Mouse (Mus musculus): ENCODE measurements around the gene Rif1. TPM values are rescaled to one million over a fixed set of nuclear protein-coding genes. Genes with fewer than 3 reads are reported as not detected.
"Not testable (repeated sequence)": the region's sequence is repeated elsewhere in the genome, so short reads cannot be mapped to it uniquely, and the experiment has no call there.

Rif1 gene
- total RNA-seq, 2 experiments from 2014 or later: 23.6 to 32.5 TPM

DNA sequence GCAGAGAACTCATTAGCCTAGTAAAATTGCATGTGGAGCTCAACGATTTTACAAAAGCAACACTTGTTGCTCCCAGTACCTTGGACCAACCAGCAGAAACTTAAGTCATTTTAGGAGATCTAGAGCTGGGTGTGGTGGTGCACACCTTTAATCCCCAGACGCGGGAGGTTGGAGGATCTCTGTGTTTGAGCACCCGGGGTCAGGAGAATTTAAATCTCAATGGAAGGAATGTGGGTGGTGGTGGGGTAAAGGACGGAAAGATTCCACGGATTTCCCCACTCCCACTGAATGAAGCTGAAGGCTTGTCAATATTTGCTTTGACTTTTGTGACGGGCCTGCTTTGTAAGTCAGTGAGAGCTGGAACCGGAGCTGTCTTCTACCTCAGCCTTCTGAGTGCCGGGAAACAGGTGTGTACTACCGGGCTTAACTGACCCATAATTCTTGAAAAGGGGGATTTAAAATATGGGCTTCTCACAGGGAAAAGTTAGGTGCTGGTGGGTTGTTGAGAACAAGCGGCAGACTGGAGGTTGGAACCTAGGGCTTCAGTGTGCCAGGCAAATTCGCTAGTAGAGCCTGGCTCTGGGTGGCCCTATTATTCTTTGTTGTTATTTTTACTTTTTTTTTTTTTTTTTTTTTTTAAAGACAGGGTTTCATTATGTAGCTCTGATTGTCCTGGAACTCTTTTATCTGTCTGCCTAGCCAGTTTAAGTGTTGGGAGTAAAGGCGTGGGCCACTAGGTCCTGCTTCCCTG is 1.2 kb upstream of the Rif1 start:
- no peak for DNase-seq

DNA sequence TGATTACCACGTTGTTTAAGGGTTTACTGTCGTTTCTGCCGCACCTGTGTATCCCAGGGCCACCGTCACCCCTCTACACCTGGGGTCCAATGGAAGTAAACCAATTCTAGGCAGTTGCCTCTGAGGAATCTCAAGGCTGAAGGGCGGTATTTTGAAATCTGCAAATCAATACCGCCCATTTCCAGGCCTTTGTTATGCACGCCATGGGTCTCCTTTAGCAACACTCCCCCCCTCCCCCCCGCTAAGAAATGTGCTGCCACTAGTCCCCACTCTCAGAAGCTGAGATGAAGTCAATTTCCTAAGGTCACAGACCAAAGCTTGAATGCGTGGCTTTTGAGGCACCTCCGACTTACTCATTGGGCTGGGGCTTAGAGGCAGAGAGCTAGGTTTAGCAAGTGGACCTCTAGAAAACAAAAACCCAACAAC is 554 bp upstream of the Rif1 start:
- DNase-seq: no peak

DNA sequence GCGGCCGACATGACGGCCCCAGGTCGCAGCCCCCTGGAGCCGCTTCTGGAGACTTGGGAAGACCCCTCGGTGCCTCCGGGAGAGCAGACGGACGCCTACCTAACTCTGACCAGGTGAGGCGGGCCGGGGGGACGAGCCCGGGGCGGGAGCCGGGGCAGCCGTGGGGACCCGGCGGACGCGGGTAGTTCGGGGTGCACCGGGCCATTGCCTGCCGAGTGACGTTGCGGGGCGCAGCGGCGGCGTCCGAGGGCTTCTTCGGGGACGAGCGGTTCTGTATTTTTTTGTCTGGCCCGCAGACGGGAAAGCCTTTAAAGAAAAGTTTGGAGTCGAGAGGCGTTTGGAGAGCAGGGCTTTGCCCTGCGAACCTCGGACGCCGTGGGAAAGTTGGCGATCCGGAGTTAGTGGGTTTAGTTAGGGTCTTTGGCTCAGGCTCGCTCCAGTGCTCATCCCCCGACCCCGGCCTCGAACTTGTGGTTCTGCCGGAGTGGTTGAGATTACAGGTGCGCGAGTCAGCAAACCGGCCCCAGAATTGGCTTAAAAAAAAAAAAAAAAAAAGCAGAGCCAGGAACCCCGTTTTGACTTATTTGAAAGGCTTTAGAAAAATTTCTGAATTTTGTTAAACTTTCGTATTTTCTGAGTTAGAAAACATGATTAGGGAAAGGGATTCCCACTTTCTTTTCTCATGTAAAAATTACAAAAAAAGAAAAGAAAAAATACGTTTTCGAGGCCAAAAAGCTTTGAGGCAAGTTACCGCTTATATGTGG is 691 bp downstream of the Rif1 start:
- DNase-seq: peak; percentile 59

DNA sequence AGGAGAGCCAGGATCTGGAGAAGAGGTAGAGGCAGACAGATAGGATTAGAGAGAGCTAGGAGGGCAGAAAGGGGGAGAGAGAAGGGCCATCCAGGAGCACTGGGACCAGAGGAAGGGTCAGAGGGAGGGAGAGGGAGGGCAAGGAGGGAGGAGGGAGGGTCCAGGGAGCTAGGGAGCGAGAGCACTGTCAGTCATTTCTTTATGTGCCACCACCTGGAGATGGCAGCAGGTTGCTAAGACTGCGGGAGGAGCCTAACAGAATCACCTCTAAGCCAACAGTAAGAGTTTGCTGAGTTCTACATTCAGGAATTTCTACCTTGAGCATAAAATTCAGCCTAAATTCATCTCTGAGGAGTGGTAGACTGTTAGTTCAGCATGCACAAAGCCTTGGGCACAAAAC is 6.0 kb downstream of the Rif1 start:
- no peak for DNase-seq

DNA sequence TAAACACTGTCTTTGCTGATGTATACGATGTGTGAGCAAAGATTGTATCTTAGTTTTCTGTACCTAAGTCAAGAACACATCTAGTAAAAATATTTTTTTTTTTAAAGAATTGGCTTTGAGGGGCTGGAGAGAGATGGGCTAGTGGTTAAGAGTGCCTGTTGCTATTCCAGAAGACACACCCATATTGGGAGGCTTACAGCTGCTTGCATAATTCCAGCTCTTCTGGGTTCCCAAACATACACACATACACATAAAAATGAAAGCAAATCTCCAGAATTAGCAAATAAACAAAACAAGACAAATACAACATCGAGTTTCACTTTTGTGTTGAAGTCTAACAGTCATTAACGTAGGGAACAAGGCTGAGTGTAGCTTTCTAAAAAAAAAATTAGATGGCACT is 11.4 kb downstream of the Rif1 start:
- DNase-seq: no peak

DNA sequence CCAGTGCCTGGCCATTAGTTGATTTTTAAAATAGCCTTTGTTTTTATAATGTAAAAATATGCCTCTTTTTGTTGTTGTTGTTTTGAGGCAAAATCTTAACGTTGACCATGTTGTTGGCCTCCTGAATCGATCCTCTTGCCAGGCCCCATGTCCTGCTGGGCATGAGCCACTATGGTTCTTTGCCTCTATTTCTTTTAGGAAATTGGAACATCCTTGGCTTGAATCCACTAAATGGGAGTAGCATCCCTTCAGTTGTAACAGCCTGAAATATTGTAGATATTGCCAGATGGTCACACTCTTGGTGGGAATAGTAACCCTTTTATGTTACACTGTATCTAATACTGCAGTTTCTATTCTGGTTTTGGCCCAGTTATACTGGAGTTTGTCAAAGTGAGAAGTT is 11.9 kb downstream of the Rif1 start:
- DNase-seq: no peak

DNA sequence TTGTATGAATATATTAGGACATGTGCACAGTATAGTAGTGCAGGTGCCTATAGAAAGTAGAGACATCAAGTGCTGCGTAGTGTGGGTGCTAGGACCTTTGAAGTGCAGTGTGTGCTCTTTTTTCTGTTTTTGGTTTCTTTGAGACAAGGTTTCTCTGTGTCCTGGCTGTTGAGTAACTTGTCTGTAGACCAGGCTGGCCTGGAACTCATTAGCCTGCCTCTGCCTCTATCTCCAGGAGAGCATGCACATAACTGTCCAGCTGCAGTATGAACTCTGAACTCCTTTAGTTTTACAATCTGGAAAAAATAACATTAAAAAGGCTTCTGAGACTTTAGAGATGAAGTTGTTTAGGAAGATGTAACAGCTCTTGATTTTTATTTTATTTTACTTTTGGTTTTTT is 41.5 kb downstream of the Rif1 start:
- no peak for DNase-seq

DNA sequence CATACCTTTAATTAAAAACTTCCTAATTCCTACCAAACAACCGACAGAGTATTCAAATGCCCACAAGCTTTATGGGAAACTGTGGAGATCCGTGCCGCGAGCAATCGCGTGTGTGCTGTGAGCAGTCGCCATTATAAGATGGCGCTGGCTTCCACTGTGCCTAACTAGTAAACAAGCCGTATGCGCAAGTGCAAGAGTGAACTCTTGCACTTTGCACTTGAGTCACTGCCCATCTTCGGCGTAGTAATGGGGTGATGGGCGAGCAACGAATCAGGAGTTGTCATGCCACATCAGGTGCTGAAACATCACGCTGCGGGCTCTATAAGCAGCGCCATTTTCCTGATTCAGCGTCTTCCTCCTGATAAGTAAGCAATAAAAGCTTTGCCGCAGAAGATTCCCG is 58.7 kb downstream of the Rif1 start:
- not testable (repeated sequence) for DNase-seq

DNA sequence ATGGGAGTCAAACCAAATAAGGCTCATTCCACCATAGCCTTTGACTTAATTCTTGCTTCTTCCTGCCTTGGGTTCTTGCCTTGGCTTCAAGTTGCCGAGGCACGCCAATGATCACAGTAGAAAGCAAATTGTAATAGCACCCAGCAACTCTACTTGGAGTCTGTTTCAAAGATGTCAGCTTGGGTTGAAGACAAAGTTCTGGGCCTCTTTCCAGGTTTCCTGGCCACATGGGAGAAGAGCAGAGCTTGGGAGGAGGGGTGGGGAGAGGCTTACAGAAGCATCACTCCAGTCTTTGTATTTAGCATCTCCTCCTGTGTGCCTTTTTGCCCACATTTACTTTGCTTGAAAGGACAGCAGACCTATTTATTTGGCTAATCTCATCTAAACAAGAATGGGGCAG is 60.7 kb downstream of the Rif1 start:
- DNase-seq: peak; percentile 48

DNA sequence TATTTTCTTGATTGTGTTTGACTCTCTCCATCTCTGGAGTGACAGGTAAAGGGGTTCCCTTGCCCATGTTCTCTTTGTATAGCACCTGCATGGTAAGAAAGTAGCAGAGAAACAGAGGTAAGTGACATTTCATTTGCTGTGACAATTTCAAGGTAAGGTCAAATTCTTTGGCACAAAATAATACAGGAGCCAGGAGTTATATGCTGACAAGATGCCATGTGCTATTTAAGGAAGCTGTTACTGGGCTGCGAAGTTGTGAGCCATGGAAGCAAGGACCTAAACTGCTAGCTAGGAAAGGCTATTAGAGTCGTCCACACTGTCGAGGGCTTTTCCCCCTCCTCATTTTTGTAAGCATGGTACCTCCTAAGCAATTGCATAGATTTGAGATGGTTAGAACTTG is 80.4 kb downstream of the Rif1 start:
- DNase-seq: no peak

DNA sequence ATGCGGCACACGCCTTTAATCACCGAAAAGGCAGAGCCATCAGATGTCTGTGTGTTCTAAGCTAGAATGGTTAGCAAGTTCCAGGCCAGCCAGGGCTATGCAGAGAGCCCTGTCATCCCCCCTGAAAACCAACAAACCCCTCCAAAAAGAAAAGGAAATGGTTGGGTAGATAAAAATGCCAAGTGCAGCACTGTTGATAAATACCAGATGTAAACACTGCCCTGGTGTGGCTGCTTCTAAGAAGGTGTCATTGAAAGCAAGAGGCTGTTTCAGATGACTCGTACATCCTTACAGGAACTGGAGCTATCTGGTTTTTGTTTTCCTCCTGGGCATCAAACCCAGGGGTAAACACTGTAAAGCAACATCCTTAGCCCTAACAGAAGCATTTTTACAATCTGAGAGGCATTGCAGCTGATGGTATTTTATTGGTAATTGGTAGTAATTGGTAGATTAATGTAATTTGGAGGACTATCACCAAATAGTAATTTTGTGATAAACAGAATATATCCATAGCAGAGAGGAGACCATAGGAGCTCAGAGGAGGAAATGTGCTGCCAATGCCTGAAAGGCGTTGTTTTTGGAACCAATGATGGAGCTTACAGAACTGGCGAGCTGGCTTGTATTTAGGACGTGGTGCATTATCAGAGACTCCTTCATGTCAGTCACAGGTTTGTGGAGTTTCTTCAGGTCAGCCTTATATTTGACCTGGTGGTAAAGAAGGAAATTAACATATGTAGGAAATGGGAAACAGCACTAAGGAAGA is 96.8 kb downstream of the Rif1 start:
- no peak for DNase-seq

Other genes with a start within 250 kb of the Rif1 start
- gene Rbm43, start 137.7 kb upstream of the Rif1 start, total RNA-seq (2021): 10 to 100 TPM; 14.7 to 18.1 TPM
- 10 to 100 TPM; 11.8 to 13.9 TPM for gene Nmi, start 99.3 kb upstream of the Rif1 start, total RNA-seq (2021)
- 1 to 10 TPM; 2.3 to 3.5 TPM for gene Tnfaip6, start 34.8 kb upstream of the Rif1 start, total RNA-seq (2021)

All from adrenal gland, postnatal 10 days (tissue).